Mouse (Mus musculus): ENCODE results near the gene Plxna2. TPM values are rescaled to one million over a fixed set of nuclear protein-coding genes. Genes with fewer than 3 reads are reported as not detected.

Plxna2 gene
- total RNA-seq (2021), result 15.2 and 17.3 TPM in 2 replicates
- long read RNA-seq, experiment 1, result 0 reads
- long read RNA-seq, experiment 2, partial matches to known transcripts, result 0 of 1 reads
- long read RNA-seq, experiment 2, other reads (novel, unspliced or antisense), result 1 of 1 reads

GRCm38 (mm10) chr1:194617918-194618317 is at the start of gene Plxna2:
Gene Plxna2 (plus strand): TSS chr1:194618218.
- DNase-seq, result no peak

GRCm38 (mm10) chr1:194573870-194574269 is 44.1 kb upstream of the Plxna2 start:
- no peak for DNase-seq

GRCm38 (mm10) chr1:194578270-194578669 is 39.7 kb upstream of the Plxna2 start:
- DNase-seq, result no peak

GRCm38 (mm10) chr1:194580539-194580938 is 37.5 kb upstream of the Plxna2 start:
- DNase-seq, result no peak

- DNase-seq, result no peak
These were observed 31.3 kb upstream of the Plxna2 start for GRCm38 (mm10) chr1:194586670-194587069.

- DNase-seq, result peak; percentile 15
These were observed 30.5 kb upstream of the Plxna2 start for GRCm38 (mm10) chr1:194587532-194587931.

- no peak for DNase-seq
These were observed 29.9 kb upstream of the Plxna2 start for GRCm38 (mm10) chr1:194587956-194588668.

- DNase-seq, result peak; percentile 76
These were observed 29.1 kb upstream of the Plxna2 start for GRCm38 (mm10) chr1:194588711-194589451.

GRCm38 (mm10) chr1:194593155-194593554 is 24.9 kb upstream of the Plxna2 start:
- DNase-seq, result no peak

GRCm38 (mm10) chr1:194607406-194608261 is 10.4 kb upstream of the Plxna2 start:
- DNase-seq, result no peak

- no peak for DNase-seq
These were observed 7.5 kb upstream of the Plxna2 start for GRCm38 (mm10) chr1:194610516-194610915.

- DNase-seq, result no peak
These were observed 5.4 kb upstream of the Plxna2 start for GRCm38 (mm10) chr1:194612628-194613027.

- DNase-seq, result no peak
These were observed 4.7 kb upstream of the Plxna2 start for GRCm38 (mm10) chr1:194613271-194613834.

GRCm38 (mm10) chr1:194613923-194614830 is 3.8 kb upstream of the Plxna2 start:
- DNase-seq, result no peak

GRCm38 (mm10) chr1:194616136-194616535 is 1.9 kb upstream of the Plxna2 start:
- DNase-seq, result no peak

- peak; percentile 87 for DNase-seq
These were observed 858 bp downstream of the Plxna2 start for GRCm38 (mm10) chr1:194618841-194619311.

GRCm38 (mm10) chr1:194619353-194620244 is 1.6 kb downstream of the Plxna2 start:
- DNase-seq, result peak; percentile 90

GRCm38 (mm10) chr1:194620245-194620991 is 2.4 kb downstream of the Plxna2 start:
- peak; percentile 70 for DNase-seq

GRCm38 (mm10) chr1:194622174-194622573 is 4.2 kb downstream of the Plxna2 start:
- DNase-seq, result no peak

Data from adrenal gland, postnatal 14 days (tissue).